Mouse (Mus musculus): ENCODE measurements around the gene G430095P16Rik. TPM values are rescaled to one million over a fixed set of nuclear protein-coding genes. Genes with fewer than 3 reads are reported as not detected.

G430095P16Rik gene
- total RNA-seq, 2 experiments from 2014 or later = 0.46 TPM; not detected in 1

GRCm38 (mm10) chr8:84742171-84743053 lies 19.6 kb downstream of the G430095P16Rik start:
- DNase-seq = peak in 1 of 2 experiments; percentile 43

GRCm38 (mm10) chr8:84743054-84743415 lies 20.2 kb downstream of the G430095P16Rik start:
- no peak for DNase-seq

- peak; percentile 64 to 75 for DNase-seq
Measured at GRCm38 (mm10) chr8:84743517-84744420, 21.0 kb downstream of the G430095P16Rik start.

GRCm38 (mm10) chr8:84745032-84745925 lies 22.5 kb downstream of the G430095P16Rik start:
- peak in 1 of 2 experiments; percentile 54 for DNase-seq

- DNase-seq = no peak
Measured at GRCm38 (mm10) chr8:84749519-84749918, 26.7 kb downstream of the G430095P16Rik start.

- no peak for DNase-seq
Measured at GRCm38 (mm10) chr8:84752734-84753582, 30.2 kb downstream of the G430095P16Rik start.

GRCm38 (mm10) chr8:84757501-84757900 lies 34.7 kb downstream of the G430095P16Rik start:
- DNase-seq = no peak

GRCm38 (mm10) chr8:84758308-84758707 lies 35.5 kb downstream of the G430095P16Rik start:
- DNase-seq = no peak

- DNase-seq = peak in 1 of 2 experiments; percentile 37
Measured at GRCm38 (mm10) chr8:84759126-84759525, 36.3 kb downstream of the G430095P16Rik start.

- no peak for DNase-seq
Measured at GRCm38 (mm10) chr8:84759718-84760117, 36.9 kb downstream of the G430095P16Rik start.

GRCm38 (mm10) chr8:84760405-84760805 lies 37.6 kb downstream of the G430095P16Rik start:
- no peak for DNase-seq

GRCm38 (mm10) chr8:84760901-84761300 lies 38.1 kb downstream of the G430095P16Rik start:
- DNase-seq = no peak

- DNase-seq = no peak
Measured at GRCm38 (mm10) chr8:84764100-84764499, 41.3 kb downstream of the G430095P16Rik start.

- no peak for DNase-seq
Measured at GRCm38 (mm10) chr8:84764870-84765495, 42.2 kb downstream of the G430095P16Rik start.

GRCm38 (mm10) chr8:84765629-84766028 lies 42.8 kb downstream of the G430095P16Rik start:
- DNase-seq = no peak

GRCm38 (mm10) chr8:84766422-84766821 lies 43.6 kb downstream of the G430095P16Rik start:
- no peak for DNase-seq

- DNase-seq = no peak
Measured at GRCm38 (mm10) chr8:84767221-84767620, 44.4 kb downstream of the G430095P16Rik start.

GRCm38 (mm10) chr8:84768343-84769095 lies 45.7 kb downstream of the G430095P16Rik start:
- no peak for DNase-seq

- no peak for DNase-seq
Measured at GRCm38 (mm10) chr8:84769324-84769723, 46.5 kb downstream of the G430095P16Rik start.
